Mouse (Mus musculus) liver, postnatal 0 days (tissue): ENCODE data around the gene Ddx6.

Experiments used
- CTCF ChIP-seq: sonication (generic); IDR thresholded peaks from 2 replicates; pipeline ENCODE4 v1.5.1; 2016; ENCODE audit warnings: antibody characterized with exemption, low read depth
- EP300 ChIP-seq: IDR thresholded peaks from 2 replicates; pipeline ENCODE4 v1.6.1; 2016; ENCODE audit warnings: antibody characterized with exemption, low read depth, mild to moderate bottlenecking

DNA sequence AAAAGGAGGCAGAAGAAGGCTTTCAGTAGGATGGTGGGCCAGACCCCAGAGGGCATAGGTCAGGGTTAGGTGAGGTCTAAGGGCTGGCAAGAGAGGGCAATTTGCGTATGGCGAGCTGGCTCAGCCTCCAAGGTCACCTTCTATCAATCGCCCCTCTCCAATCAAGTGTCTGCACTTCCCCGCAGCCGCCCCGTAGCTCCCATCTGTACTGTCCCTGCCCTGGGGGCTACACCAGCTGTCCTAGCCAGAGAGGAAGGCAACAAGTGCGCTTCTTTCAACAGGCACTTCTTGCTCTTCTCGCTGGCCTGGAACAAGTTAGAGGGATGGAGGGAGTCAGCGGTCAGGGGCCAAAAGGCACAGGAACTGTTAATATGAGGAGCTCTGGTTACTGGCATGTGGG lies 83.3 kb downstream of the Ddx6 start:
- TF ChIP-seq EP300 (no peak), CTCF (no peak)
